Mouse (Mus musculus) cerebellum, postnatal 10 days (tissue): Measurements from ENCODE around the gene Mief1.
A peak's percentile ranks its signal among the peaks of the same experiment; 100 is the strongest.

Source experiments
- DNase-seq, 2 experiments: peaks; one replicate each; pipeline ENCODE4 v3.0.0; 2021; ENCODE audit warnings: mixed read lengths in 2 of 2

Mief1 gene

DNA sequence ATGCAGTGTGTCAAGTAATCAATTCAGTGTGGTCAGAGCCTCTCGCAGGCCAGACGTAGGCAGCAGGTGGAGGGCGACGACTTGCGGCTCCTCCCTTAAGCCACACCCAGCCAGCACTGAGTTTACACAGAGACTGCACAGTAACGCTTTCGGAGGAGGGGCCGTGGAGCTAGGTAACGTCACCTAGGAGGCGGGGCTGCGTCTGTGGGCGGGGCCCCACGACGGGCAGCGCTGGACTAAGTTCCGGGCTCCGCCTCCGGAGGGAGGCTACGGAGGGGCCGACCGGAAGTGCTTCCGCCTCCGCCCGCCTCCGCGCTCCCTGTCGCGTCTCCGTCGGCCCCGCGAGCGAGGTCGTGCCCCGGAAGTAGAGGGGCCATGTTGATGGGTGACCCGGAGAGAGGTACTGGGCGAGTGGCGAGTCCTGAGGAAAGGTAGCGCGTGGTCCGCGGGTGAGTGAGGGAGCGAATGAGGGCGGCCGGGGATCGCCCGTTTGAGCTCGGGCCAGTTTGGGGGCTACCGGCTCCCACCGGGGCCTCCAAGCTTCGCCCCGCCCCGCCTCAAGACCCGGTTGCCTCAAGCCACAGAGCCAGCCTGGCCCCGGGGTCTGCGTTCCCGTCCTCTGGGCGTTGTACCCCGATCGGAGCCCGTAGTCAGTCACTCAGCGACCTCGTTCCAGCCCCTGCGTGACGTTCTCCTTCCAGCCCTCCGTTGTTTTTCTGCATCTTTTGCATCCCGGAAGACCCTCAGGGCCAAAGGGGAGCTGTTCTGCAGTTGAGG is at the start of gene Mief1:
TSS of gene Mief1 (plus strand) at position 286 of the 777 bp plus-strand sequence.
- peak; percentile 98 to 99 for DNase-seq

DNA sequence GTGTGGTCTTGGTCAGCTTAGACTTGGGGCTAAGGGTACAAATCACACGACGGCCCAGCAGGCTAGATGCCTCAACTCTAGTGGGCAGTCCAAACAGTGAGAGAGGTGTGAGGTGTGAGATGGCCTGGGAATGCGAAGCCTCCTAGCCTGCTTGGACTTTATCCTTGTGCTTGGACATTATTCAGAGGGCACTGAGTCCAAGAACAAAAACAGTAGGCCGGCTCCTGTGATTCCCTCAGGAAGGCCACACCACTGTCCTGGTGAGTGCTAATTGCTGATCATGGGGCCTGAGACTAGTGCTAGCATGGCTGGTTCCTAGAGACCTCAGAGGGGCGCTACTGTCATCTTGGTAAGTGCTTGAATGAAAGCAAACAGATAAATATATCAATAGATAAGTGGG is 44.9 kb upstream of the Mief1 start:
- no peak for DNase-seq

DNA sequence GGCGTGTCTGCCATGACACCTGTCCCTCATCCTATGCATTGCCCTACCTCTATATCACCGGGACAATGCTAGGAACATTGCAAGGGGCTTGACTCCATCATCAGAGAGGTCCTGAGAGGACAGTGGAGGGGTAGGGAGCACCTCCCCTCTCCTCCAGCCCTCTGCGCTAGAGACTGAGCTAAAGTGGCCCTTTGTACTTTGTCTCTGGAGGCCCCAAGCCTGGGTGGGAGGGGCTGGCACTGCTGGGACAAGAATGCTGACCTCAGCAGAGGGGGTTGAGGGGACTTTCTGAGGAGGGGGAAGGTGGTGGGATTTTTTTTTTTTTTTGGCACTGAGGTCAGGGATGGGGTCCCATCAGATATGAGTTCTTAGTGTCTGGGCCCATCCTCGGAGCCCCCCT is 43.7 kb upstream of the Mief1 start:
- DNase-seq: no peak

DNA sequence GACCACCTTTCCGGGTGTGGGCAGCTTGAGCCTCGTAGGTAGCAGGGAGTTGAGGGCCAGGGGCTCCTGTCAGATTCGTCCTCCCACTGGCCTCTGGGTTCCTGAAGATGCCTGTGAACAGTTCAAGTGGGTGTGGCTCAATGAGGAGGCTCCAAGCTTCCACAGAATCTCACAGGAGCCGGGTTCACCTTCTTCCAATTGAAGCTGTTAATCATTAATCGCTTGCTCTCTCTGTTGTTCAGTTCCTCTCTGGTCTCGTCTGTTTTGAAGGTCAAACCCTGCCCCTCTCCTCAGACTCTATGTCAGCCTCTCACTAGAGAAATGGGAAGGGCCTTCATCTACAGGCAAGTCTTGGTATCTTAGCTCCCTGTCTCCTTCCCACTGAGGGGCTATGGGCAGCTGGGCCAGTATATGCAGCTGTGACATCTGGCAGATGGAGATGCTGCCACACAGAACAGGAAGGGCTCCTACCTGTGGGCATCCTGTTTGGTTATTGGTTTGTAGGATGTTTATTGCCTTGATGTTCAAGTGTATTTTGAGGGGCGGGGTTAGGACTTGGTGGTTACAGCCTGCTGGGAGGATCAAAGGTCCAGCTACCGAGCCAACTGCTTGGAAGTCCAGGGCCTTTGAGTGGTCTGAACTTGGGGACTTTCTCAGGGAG is 42.1 kb upstream of the Mief1 start:
- DNase-seq: no peak

DNA sequence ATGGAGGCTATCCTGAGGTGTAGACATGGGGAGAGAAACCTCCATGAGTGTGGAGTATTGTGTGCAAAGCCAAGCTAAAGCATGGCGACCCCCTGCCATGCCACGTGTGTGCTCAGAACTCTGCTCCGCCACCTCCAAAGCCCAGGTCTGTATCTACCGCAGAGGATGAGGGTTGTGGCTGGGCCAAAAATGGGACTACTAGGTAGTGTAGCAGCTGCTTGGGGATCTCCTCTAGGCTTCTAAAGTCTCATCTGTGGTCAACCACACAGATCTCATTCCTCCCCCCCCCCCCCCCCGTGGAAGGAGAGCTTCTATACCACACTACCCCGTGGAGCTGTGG is 41.6 kb upstream of the Mief1 start:
- DNase-seq: no peak

DNA sequence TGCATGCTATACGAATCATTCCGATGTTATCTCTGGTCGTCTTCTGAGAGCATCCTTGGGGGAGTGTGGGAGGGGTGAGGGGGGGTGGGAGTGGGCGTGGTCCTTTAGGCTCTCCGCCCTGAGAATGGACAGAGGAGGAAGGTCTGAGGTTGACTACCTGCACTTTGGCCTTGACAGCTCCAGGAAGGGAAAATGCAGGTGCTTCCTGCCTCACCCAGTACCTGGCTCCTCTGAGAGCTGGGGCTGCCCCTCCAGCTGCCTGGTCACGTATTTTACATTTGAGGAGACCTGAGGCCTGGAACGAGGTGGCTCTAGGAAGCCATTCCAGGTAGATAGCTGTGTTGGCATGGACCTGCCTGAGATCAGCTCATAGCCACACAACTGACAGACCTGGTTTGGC is 41.0 kb upstream of the Mief1 start:
- no peak for DNase-seq

DNA sequence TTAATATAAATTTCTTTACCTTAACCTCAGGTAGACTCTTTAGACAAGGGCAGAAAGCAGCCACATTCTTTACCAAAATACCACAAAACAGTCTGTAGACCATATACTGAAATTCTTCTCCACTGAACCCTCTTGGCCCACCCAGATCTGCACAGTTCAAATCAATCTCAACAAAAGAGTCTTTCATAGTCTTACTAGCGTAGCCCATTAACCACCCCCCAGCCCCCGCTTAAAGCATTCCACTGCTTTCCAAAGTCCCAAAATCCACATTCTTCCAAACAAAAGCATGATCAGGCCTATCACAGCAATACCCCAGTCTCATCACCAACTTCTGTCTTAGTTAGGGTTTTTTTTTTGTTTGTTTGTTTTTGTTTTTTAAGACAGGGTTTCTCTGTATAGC is 34.3 kb upstream of the Mief1 start:
- no peak for DNase-seq

DNA sequence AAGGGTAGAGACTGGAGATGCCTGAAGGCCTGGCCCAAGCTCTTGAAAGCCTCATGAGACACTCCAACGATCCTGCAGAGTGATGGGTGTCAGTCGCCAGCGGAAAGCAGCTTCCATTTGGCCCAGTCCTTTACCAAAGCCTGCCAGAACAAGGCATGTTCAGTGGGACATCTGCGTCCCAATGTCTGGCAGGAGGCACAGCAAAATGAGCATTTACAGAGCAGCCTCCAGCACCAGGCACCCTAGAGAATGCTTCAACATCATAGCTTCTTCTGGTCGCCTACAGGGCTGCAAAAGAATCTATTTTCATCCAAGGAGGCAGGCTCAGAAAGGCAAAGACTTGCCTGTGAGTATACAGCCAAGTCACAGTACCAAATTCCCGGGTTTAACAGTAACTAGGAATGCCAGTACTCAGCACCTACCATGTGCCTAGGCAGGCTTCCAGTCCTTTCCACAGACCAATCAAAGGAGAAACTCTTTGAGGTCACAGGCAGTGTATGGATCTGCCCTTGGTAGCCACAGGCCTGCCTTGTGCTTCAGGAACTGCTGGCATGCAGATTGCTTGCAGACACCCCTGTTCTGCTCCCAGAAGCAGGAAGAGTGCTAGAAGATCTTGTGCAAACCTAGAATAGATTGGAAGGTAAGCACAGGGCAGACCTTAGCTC is 31.6 kb upstream of the Mief1 start:
- DNase-seq: peak in 1 of 2 experiments; percentile 42

DNA sequence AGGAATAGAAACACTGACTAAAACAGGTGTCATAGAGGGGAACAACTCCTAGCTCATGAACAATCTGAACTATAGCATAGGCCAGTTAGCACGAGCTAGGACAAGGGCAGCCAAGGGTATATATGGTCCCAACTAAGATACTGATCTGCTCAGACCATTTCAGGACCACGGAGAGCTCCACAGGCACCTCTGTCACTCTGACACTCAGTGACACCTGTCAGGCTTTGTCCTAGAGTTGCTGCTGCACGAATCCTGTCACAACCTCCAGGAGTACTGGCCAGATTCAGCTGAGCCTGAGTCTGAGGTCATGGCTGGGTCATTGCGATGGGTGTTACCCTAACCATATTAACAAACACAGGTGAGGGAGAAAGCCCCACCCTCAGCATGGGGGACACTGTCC is 30.4 kb upstream of the Mief1 start:
- no peak for DNase-seq

DNA sequence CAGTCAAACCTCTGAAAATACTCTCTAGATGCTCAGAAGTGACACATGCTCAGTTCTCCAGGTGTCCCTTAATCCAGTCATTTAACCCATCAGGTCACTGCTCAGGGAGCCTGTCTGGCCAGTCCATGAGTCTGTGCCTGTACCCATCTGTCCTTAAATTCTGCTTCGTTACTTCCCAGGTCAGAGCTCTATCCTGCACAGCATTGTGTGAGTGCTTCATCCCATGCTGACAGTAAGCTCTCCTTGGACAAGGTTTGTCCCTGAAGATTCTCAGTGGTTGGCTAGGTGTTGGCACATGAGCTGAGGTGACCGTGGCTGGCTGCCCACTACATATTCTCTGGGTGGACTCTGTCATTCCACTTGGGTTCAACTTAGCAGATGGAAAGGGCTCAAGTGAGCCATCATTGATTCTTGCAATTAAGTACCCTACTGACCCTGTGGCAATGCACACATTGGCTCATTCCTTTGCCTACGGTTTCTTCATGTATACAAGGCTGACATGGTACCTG is 27.7 kb upstream of the Mief1 start:
- peak; percentile 38 to 58 for DNase-seq

DNA sequence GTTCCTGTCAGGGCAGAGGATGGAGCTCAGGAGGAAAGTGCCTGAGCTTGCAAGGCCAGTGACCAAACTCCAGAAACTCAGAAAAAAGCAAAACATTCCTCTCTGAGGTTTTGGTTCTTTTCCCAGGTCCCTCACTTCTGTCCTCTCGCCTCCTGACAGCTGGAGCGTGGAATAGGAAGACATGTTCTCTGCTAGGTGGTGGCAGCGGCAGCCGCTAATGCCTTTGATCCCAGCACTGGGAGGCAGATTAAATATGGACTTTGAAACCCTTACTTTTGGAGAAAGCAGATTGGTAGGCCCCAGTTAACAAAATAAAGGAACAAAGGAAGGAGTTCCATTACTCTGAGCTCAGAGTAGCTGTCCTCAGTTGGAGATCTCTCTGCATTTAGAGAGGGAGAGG is 25.4 kb upstream of the Mief1 start:
- no peak for DNase-seq

DNA sequence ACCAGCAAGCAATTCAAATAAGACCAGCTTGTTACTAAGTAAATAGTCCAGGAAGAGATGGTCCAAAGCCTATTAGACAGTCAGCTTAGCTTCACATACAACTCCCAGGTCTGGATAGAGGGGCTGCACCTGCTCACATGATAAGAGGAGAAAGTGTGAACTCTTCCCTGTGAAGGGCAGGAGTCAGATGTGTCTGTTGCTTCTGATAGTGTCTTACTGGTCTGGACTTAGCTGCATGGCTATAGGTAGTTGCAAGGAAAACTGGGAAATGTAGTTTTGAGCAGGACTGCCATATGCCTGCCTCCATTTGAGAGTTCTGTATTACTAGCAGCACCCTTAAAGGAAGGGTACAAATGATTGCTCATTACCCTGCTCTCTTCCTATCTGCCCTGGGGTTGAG is 20.1 kb upstream of the Mief1 start:
- DNase-seq: no peak

DNA sequence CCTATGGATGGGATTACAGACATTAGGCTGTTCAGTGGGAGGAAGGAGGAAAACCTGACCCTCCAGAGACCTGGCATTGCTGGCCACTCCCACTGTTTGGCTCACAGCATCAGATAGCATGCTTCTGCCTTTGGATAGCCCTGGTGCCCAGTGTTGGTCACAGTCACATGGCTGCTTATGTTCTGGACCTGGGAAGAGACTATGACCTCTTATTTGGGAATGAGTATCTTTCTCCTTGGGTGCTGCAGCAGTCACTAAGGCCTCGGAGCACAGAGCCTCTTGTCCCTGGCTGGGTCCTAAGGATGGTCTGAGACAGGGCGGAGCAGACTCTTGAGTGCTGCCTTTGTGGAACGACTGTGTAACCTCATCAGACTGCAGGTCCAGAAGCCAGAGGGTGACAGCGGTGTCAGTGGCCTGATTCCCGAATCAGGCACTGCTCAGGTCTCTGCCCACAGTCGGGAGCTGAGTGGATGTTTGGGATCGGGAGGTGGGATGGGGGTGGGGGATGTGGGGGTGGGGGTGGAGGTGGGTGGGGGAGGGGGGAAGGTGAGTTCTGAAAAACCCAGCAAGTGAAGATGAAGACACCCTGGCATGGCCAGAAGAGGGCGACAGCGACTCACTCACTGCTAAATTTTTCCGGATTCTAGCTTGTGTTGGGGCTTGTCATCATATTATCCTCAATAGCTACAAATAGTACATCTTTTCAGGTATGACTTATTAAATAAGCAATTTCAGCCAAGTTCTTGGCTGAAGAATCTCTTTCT is 17.9 kb upstream of the Mief1 start:
- DNase-seq: peak; percentile 61 to 71

DNA sequence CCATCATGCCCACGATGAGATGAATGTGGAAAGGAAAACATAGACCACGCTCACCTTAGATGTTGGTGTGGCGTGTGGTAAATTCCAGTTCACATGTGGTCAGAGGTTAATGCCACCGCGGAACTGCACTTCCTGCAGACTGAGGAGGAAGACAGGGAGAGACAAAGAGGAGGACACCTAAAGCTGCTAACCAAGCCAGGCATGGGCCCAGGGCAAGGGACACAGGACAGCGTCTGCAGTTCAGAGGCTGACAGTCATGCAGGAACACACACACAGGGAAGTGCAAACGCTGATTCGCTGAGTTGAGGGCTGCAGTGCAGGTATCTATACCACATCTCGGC is 17.4 kb upstream of the Mief1 start:
- no peak for DNase-seq

DNA sequence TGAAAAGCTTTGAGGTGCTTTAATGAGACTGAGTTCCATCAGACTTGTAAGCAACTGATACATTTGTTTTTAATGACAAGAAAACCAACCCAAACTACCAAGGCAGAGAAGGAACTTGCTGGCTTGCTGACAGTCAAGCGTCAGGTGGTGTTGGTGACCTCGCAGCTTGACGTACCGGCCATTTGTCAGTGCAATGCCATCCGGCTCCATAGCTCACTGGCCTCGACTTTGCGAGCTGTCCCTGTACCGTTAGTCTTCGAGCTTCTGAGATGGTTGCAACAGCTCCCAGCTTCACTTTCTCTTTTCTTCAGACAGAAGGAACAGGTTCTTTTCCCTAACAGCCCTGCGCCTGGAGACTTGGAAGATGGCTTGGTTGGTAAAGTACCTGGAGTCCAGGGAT is 16.3 kb upstream of the Mief1 start:
- DNase-seq: no peak

DNA sequence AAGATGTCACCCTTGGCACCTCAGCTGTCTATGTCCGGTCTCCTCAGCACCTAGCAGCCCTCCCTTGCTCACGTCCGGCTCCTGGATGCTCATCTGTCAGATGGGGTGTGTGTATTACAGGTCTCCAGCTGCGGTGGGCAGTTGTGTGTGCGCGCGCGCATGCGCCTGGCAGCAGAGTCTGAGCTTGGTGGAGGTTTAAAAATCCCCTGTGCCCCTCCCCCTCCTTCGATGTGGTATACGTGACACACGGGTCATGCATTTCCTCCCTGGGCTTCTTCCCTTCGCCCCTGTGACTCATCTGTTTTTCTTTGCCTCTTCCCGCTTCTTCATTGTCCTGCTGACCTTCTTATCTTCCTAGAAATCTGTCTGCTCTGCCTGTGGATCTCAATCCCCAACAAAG is 14.6 kb upstream of the Mief1 start:
- no peak for DNase-seq

DNA sequence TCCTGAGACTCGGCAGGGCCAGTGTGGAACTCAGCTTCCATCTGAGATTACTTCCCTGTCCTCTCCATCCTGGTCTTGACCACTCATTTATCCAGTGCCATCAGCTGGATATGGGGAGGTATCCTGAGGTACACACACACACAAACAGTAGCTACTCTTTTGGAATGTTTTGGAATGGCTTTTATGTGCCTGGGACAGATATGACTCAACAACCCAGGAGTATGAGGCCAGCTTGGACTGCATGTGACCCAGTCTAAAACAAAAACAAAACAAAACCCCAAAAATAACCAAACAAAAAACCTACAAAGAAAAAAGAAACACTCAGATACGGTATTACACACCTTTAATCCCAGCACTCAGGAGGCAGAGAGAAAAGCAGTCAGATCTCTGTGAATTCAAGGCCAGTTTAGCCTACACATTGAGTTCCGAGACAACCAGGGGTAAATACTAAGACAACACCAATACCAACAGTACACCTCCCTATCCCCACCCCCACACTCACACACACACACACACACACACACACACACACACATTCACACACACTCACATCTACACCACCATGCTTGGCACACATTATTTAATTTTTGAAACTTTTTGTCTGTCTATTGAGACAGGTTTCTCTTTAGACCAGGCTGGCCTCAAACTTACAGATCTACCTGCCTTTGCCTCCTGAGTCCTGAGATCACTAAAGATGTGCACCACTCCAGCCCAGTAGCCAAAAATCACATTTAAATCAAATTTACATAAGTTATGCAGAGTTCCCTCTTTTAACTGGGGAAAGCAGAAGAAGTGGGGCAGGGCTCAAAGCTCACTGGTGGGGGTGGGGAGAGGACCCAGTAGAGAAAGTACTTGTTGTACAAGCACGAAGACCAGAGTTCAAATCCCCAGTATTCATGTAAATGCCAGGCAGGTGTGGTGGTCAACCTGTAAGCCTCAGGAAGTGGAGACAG is 13.8 kb upstream of the Mief1 start:
- no peak for DNase-seq

DNA sequence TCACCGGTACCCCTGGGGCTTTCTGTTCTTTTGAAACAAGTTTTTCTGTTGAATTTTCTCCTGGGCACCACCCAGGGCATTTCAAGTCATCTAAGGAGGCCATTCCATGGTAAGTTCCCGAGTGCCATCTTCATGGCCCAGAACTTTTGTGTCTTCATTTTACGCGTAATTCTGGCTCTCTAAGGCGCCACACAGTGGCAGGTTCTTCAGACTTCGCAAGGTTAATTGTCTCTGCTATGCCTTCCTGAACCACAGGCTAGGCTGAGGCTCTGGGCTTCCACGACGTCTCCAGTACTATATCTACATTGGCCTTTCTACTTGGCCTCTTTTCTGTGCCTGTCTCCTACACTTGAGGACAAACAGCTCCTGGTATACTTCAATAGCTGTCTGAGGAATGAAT is 12.8 kb upstream of the Mief1 start:
- DNase-seq: no peak

DNA sequence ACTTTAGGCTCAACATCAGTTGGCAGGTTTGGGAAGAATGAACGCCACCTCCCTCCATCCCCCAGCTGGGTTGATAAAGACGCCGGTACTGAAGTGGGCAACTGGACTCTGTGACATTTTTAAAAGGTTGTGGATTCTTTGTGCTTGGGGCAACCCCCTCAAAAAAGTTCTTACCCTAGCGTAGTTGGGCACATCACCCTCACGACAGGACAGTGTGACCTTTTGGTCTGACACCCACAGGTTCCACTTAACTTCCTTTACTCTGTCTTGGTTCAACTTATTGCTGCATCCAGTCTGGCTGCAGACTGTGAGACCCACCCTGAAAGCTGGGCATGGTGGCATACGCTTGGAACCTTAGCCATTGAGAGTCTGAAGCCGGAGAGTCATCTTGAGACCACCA is 10.1 kb upstream of the Mief1 start:
- no peak for DNase-seq

DNA sequence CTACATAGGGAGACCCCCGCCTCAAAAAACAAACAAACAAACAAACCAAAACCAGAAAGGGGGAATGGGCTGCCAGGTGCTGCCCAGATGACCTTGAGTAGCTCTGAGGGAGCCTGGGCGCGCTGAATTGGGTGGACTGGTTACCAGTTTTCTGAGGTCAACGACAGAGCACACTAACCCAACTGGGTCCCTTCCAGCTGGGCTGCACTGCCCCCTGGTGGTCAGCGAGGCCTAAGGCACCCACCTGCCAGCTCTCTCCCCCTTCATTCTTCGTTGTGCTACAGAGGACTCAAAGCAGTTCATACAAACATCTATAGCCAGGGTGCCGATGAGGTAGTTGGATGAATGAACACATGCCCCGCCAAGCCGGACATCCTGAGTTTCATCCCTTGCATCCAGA is 8.6 kb upstream of the Mief1 start:
- peak; percentile 91 to 95 for DNase-seq

DNA sequence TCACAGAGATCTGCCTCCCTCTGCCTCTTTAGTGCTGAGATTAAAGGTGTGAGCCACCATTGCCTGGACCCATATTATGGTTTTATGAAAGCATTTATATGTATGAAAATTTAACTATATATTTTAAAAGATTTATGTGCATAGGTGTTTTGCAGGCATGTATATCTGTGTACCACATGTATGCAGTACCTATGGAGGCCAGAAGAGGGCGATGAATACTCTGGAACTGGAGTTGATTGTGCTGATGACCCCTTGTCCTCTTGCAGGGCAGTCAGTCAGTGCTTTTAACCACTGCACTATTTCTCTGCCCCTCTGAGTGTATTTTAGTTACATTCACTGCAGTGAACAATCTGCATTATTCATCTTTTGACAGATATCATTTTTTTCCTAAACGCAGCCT is 8.0 kb upstream of the Mief1 start:
- DNase-seq: peak; percentile 82 to 85
